Comparison of ENCODE assay signal across 23 mouse cellular contexts in the genomic region with DNA sequence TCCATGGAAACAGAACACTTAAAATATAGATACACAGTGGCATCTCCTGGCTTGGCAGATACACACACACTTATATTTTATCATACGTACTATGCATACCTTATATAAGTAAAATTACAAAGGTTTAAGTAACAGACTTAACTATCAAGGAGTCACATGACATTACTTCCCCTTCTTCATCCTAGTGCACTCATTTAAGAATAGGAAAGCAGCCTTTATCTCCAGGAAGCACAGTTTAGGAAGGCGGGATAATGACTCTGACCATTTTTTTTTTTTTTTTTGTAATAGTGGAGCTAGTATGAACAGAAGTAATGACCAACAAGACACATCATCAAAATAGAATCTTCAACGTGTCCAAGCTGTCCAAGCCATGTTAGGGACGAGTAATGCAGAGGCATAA. TPM values are rescaled to one million over a fixed set of nuclear protein-coding genes. Genes with fewer than 3 reads are reported as not detected.
DNase-seq lines count a peak whose midpoint lies in the region; ATAC-seq and TF ChIP-seq lines count a peak whose summit lies in the region.
"Had no signal": no experiment of that assay in that cellular context is flagged by ENCODE, and none has a peak within 500 bp of the region (broad histone marks: within the 10 kb centered on the region; RNA-seq: fewer than 3 reads in every experiment).

No protein-coding gene starts in this region.

- no peaks in the 10 kb centered on the region for H3K27me3 ChIP-seq in liver, postnatal 0 days (ENCODE audit: insufficient read depth, low read length)
- H3K27me3 ChIP-seq in liver, embryonic 11.5 days (replicated peaks; ENCODE audit: control insufficient read depth, insufficient read depth, low read length): no peaks in the 10 kb centered on the region
- no peaks in the 10 kb centered on the region for H3K27me3 ChIP-seq in G1E (ENCODE audit: insufficient read depth, low read length)
- H3K27me3 ChIP-seq: CH12.LX; embryonic facial prominence, embryonic 12.5 days; forebrain, embryonic 13.5 days; forebrain, embryonic 15.5 days had no signal

- 73% methylated on average over 4 of the region's 4 CpGs for WGBS in liver, postnatal 0 days (ENCODE audit: insufficient replicate concordance)
- WGBS in liver, embryonic 11.5 days: 69% methylated on average over 4 of the region's 4 CpGs

- no peak for ATAC-seq in liver, postnatal 0 days
- no peak for ATAC-seq in liver, embryonic 11.5 days (replicated peaks; ENCODE audit: low FRiP score)
- ATAC-seq in G1E (ENCODE audit: extremely low read depth, insufficient number of reproducible peaks, low FRiP score, poor library complexity, severe bottlenecking): peak; percentile 75
- no peak for ATAC-seq in frontal cortex, adult (ENCODE audit: low TSS enrichment)
- ATAC-seq: CD4-positive, CD25-positive, alpha-beta regulatory T cell, adult 4 months; forebrain, embryonic 13.5 days; forebrain, embryonic 15.5 days; forebrain, postnatal 0 days had no signal

- H3K4me2 ChIP-seq in liver, postnatal 0 days (ENCODE audit: low read depth, low read length): no peak overlapping the region
- no peak overlapping the region for H3K4me2 ChIP-seq in liver, embryonic 11.5 days
- H3K4me2 ChIP-seq: embryonic facial prominence, embryonic 12.5 days; forebrain, embryonic 13.5 days; forebrain, embryonic 15.5 days had no signal

- no peaks in the 10 kb centered on the region for H3K4me1 ChIP-seq in liver, postnatal 0 days (ENCODE audit: insufficient read depth)
- peaks cover 4% of the 10 kb centered on the region; the same call in 1 of the 2 replicates for H3K4me1 ChIP-seq in liver, embryonic 11.5 days (replicated peaks; ENCODE audit: control insufficient read depth, insufficient read depth, low read length)
- peaks cover 9% of the 10 kb centered on the region for H3K4me1 ChIP-seq in G1E (ENCODE audit: insufficient read depth, low read depth, low read length)
- H3K4me1 ChIP-seq: embryonic facial prominence, embryonic 10.5 days; embryonic facial prominence, embryonic 12.5 days; forebrain, embryonic 13.5 days; forebrain, embryonic 15.5 days had no signal

- H3K27ac ChIP-seq in liver, postnatal 0 days (ENCODE audit: low read depth): no peak overlapping the region
- H3K27ac ChIP-seq in liver, embryonic 11.5 days (ENCODE audit: low read depth, low read length): no peak overlapping the region
- H3K27ac ChIP-seq: embryonic facial prominence, embryonic 10.5 days; embryonic facial prominence, embryonic 12.5 days; forebrain, embryonic 13.5 days; forebrain, embryonic 15.5 days had no signal

- no peak for DNase-seq in liver, postnatal 0 days
- DNase-seq in liver, embryonic 11.5 days (ENCODE audit: low spot score): no peak
- DNase-seq in G1E (ENCODE audit: low spot score) (no peak), MEL-GATA-1-ER (ENCODE audit: extremely low read depth, low read depth) (peak; percentile 93)
- DNase-seq in right cerebral cortex, postnatal 4 days: no peak
- DNase-seq: adrenal gland, adult 2 months; adrenal gland, postnatal 10 days; adrenal gland, postnatal 25 days; B cell, adult 2 months; cerebellum, adult 11 months; cerebellum, adult 18-20 months; cerebellum, adult 8-10 months; cerebellum, adult 9-11 months; cerebellum, postnatal 14 days; cerebellum, postnatal 36 days; forebrain, postnatal 0 days had no signal

- 0 out of 2 replicates have a peak, but pooled peaks have one; percentile 17 for TF ChIP-seq EP300 in liver, postnatal 0 days (IDR thresholded peaks at IDR 0.05; ENCODE audit: low read depth)

- H3K9me3 ChIP-seq in liver, postnatal 0 days (ENCODE audit: low read length): peaks cover 6% of the 10 kb centered on the region
- H3K9me3 ChIP-seq in liver, embryonic 11.5 days (ENCODE audit: control insufficient read depth, low read length): peaks cover 5% of the 10 kb centered on the region; the same call in 1 of the 2 replicates
- H3K9me3 ChIP-seq in G1E (replicated peaks): peaks cover 20% of the 10 kb centered on the region
- H3K9me3 ChIP-seq: forebrain, embryonic 15.5 days had no signal

- no peak overlapping the region for H3K4me3 ChIP-seq in liver, postnatal 0 days (ENCODE audit: low read depth, low read length)
- H3K4me3 ChIP-seq in liver, embryonic 11.5 days (ENCODE audit: low read depth, low read length): no peak overlapping the region
- no peak overlapping the region for H3K4me3 ChIP-seq in G1E (ENCODE audit: low read depth, low read length)
- H3K4me3 ChIP-seq: embryonic facial prominence, embryonic 10.5 days; embryonic facial prominence, embryonic 12.5 days; forebrain, embryonic 13.5 days; forebrain, embryonic 15.5 days had no signal

- TF ChIP-seq CTCF in liver, postnatal 0 days (IDR thresholded peaks at IDR 0.05; ENCODE audit: low read depth): no peak
- no peak for TF ChIP-seq CTCF in G1E (IDR thresholded peaks at IDR 0.05; ENCODE audit: low read depth, low read length)

- peaks cover 23% of the 10 kb centered on the region for H3K36me3 ChIP-seq in liver, postnatal 0 days (replicated peaks; ENCODE audit: insufficient read depth, low read length)
- H3K36me3 ChIP-seq in liver, embryonic 11.5 days (ENCODE audit: control insufficient read depth, insufficient read depth, low read length): peaks cover 19% of the 10 kb centered on the region; the same call in 1 of the 2 replicates
- peaks cover 62% of the 10 kb centered on the region for H3K36me3 ChIP-seq in G1E (replicated peaks)

- no peak overlapping the region for H3K9ac ChIP-seq in liver, postnatal 0 days (replicated peaks)
- no peak overlapping the region for H3K9ac ChIP-seq in liver, embryonic 11.5 days (ENCODE audit: low read depth, low read length)
- H3K9ac ChIP-seq: embryonic facial prominence, embryonic 12.5 days; forebrain, embryonic 13.5 days; forebrain, embryonic 15.5 days; forebrain, postnatal 0 days had no signal

RNA-seq across cellular contexts. Expression of gene Sec24b, which starts 21.3 kb away (rescaled TPM):
- polyA plus RNA-seq in liver, postnatal 0 days (2015; fragmentation: Nextera tagmentation; extraction: Ambion mirVana): 4.5 and 5.4 TPM in 2 replicates
- polyA plus RNA-seq in liver, embryonic 11.5 days (2014; fragmentation: Nextera tagmentation; extraction: Ambion mirVana): 26.7 and 28.4 TPM in 2 replicates
- 64.9 and 70.3 TPM in 2 replicates for total RNA-seq in G1E (2014; fragmentation: Nextera tagmentation)
- 27.9 and 28.8 TPM in 2 replicates for total RNA-seq in G1E (2017)
- polyA plus RNA-seq in G1E (2012): 96.0 and 98.5 TPM in 2 replicates
